8 mouse cellular contexts compared by ENCODE assay signal in the genomic region with DNA sequence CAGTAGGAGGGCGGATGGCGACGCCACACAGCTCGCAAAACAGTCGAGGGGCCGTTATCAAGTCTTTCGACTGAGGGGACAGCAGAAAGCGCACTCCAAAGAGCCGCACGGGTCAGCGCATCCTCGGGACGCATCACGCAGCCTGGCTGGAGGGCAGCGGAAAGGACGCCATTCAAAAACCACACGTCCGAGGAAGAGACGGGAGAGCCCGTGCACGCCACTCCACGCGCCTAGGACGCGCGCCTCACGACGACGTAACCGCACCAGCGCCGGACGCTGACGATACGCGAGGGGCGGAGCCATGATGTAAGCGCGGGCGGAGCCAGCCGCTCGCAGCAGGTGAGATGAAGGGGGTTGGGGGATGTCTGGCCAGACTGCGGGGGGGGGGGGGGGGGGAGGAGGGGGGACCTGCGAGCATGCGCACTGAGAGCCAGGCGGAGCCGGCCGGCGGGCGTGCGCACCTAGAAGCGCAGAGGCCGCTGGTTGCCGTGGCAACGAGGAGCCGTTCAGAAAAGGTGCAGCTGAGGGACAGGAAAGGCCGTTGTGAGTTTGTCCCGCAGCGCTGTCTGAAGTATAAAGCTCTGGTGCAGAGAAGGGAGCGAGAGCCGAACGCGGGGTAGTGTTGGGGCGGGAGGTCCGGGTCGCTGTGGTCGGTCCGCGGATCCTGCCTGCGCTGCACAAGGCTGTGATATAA. TPM values are rescaled to one million over a fixed set of nuclear protein-coding genes. Genes with fewer than 3 reads are reported as not detected.
DNase-seq lines count a peak whose midpoint lies in the region; ATAC-seq and TF ChIP-seq lines count a peak whose summit lies in the region.

A gene (plus strand): TSS at position 423 of the 694 bp plus-strand sequence.

- H3K4me2 ChIP-seq in embryonic facial prominence, embryonic 14.5 days (ENCODE audit: low read depth, low read length) = peak within 1 kb of the TSS; percentile 71
- peak within 1 kb of the TSS; percentile 74 for H3K4me2 ChIP-seq in heart, embryonic 11.5 days
- peak within 1 kb of the TSS; percentile 73 for H3K4me2 ChIP-seq in kidney, embryonic 14.5 days (replicated peaks; ENCODE audit: low read depth, low read length)
- H3K4me2 ChIP-seq in limb, embryonic 14.5 days (replicated peaks; ENCODE audit: low read depth, low read length, severe bottlenecking) = peak within 1 kb of the TSS; percentile 75
- peak within 1 kb of the TSS; percentile 69 for H3K4me2 ChIP-seq in midbrain, embryonic 16.5 days (ENCODE audit: low read length)

- ATAC-seq in erythroblast, adult 5-6 weeks (replicated peaks; ENCODE audit: low FRiP score, poor library complexity, severe bottlenecking) = no peak
- peak; percentile 96 for ATAC-seq in embryonic facial prominence, embryonic 14.5 days (ENCODE audit: low read depth)
- peak; percentile 98 for ATAC-seq in heart, embryonic 11.5 days (replicated peaks; ENCODE audit: insufficient number of reproducible peaks, low FRiP score, low TSS enrichment)
- peak; percentile 99 for ATAC-seq in kidney, embryonic 14.5 days (ENCODE audit: low FRiP score, low TSS enrichment)
- peak; percentile 98 for ATAC-seq in limb, embryonic 14.5 days (ENCODE audit: low FRiP score, low read depth)
- ATAC-seq in midbrain, embryonic 16.5 days = peak; percentile 98

- WGBS in embryonic facial prominence, embryonic 14.5 days = under 1% methylated on average over 46 of the region's 70 CpGs
- under 1% methylated on average over 68 of the region's 70 CpGs for WGBS in heart, embryonic 11.5 days (ENCODE audit: insufficient replicate concordance)
- under 1% methylated on average over 66 of the region's 70 CpGs for WGBS in kidney, embryonic 14.5 days
- WGBS in limb, embryonic 14.5 days = under 1% methylated on average over 51 of the region's 70 CpGs
- under 1% methylated on average over 58 of the region's 70 CpGs for WGBS in midbrain, embryonic 16.5 days

- peak within 1 kb of the TSS; percentile 67 for H3K27ac ChIP-seq in embryonic facial prominence, embryonic 14.5 days (replicated peaks; ENCODE audit: low read depth, low read length)
- H3K27ac ChIP-seq in heart, embryonic 11.5 days (ENCODE audit: low read depth, low read length) = peak within 1 kb of the TSS; percentile 4; the same call in 1 of the 2 replicates
- H3K27ac ChIP-seq in kidney, embryonic 14.5 days (ENCODE audit: low read depth, low read length) = no peak within 1 kb of the TSS
- H3K27ac ChIP-seq in limb, embryonic 14.5 days (replicated peaks; ENCODE audit: low read depth, low read length) = peak within 1 kb of the TSS; percentile 80
- H3K27ac ChIP-seq in midbrain, embryonic 16.5 days (ENCODE audit: low read length) = peak within 1 kb of the TSS; percentile 94

- DNase-seq in embryonic facial prominence, embryonic 14.5 days (ENCODE audit: low spot score) = peak; percentile 95
- peak; percentile 89 for DNase-seq in limb, embryonic 14.5 days (ENCODE audit: low spot score)
- peak; percentile 27 to 40 for DNase-seq in spleen, postnatal 14 days (ENCODE audit: low spot score in 2 of 2)

- H3K9ac ChIP-seq in embryonic facial prominence, embryonic 14.5 days (ENCODE audit: low read depth, low read length) = peak within 1 kb of the TSS; percentile 75
- peak within 1 kb of the TSS; percentile 75 for H3K9ac ChIP-seq in heart, embryonic 11.5 days (ENCODE audit: low read depth, low read length)
- H3K9ac ChIP-seq in kidney, embryonic 14.5 days (ENCODE audit: low read depth, low read length) = peak within 1 kb of the TSS; percentile 66
- H3K9ac ChIP-seq in limb, embryonic 14.5 days (ENCODE audit: low read depth, low read length, severe bottlenecking) = peak within 1 kb of the TSS; percentile 84
- peak within 1 kb of the TSS; percentile 94 for H3K9ac ChIP-seq in midbrain, embryonic 16.5 days (ENCODE audit: low read depth, low read length)

- peaks cover 28% of the 10 kb centered on the region for H3K27me3 ChIP-seq in erythroblast, embryonic 14.5 days (ENCODE audit: control insufficient read depth)
- H3K27me3 ChIP-seq in embryonic facial prominence, embryonic 14.5 days (replicated peaks; ENCODE audit: control insufficient read depth, insufficient read depth, low read length) = no peaks in the 10 kb centered on the region
- H3K27me3 ChIP-seq in heart, embryonic 11.5 days (ENCODE audit: control insufficient read depth, insufficient read depth, low read length) = no peaks in the 10 kb centered on the region
- H3K27me3 ChIP-seq in kidney, embryonic 14.5 days (ENCODE audit: control insufficient read depth, insufficient read depth, low read length) = no peaks in the 10 kb centered on the region
- H3K27me3 ChIP-seq in limb, embryonic 14.5 days (ENCODE audit: control insufficient read depth, insufficient read depth, low read length) = no peaks in the 10 kb centered on the region
- no peaks in the 10 kb centered on the region for H3K27me3 ChIP-seq in midbrain, embryonic 16.5 days (ENCODE audit: control insufficient read depth, insufficient read depth, low read depth, low read length)

- peaks cover 12% of the 10 kb centered on the region for H3K4me1 ChIP-seq in erythroblast, embryonic 14.5 days (ENCODE audit: control insufficient read depth)
- H3K4me1 ChIP-seq in embryonic facial prominence, embryonic 14.5 days (ENCODE audit: control insufficient read depth, insufficient read depth, low read length) = peaks cover 3% of the 10 kb centered on the region; the same call in 1 of the 2 replicates
- no peaks in the 10 kb centered on the region for H3K4me1 ChIP-seq in heart, embryonic 11.5 days (ENCODE audit: control insufficient read depth, insufficient read depth, low read length)
- peaks cover 3% of the 10 kb centered on the region; the same call in 1 of the 2 replicates for H3K4me1 ChIP-seq in kidney, embryonic 14.5 days (ENCODE audit: control insufficient read depth, insufficient read depth, low read length)
- H3K4me1 ChIP-seq in limb, embryonic 14.5 days (ENCODE audit: control insufficient read depth, insufficient read depth, low read length) = peaks cover 6% of the 10 kb centered on the region; the same call in 1 of the 2 replicates
- peaks cover 6% of the 10 kb centered on the region for H3K4me1 ChIP-seq in midbrain, embryonic 16.5 days (ENCODE audit: control insufficient read depth, insufficient read depth, low read length)

- H3K9me3 ChIP-seq in erythroblast, embryonic 14.5 days (ENCODE audit: control insufficient read depth, low read length) = no peaks in the 10 kb centered on the region
- H3K9me3 ChIP-seq in embryonic facial prominence, embryonic 14.5 days (ENCODE audit: control insufficient read depth, low read length) = no peaks in the 10 kb centered on the region
- no peaks in the 10 kb centered on the region for H3K9me3 ChIP-seq in heart, embryonic 11.5 days (replicated peaks; ENCODE audit: control insufficient read depth, low read length)
- H3K9me3 ChIP-seq in kidney, embryonic 14.5 days (ENCODE audit: control insufficient read depth, low read length) = no peaks in the 10 kb centered on the region
- H3K9me3 ChIP-seq in limb, embryonic 14.5 days (ENCODE audit: control insufficient read depth, low read length) = no peaks in the 10 kb centered on the region
- H3K9me3 ChIP-seq in midbrain, embryonic 16.5 days (replicated peaks; ENCODE audit: control insufficient read depth, low read length, poor library complexity, severe bottlenecking) = no peaks in the 10 kb centered on the region

- peak; percentile 97 for TF ChIP-seq POLR2A in limb, embryonic 14.5 days (IDR thresholded peaks at IDR 0.05; ENCODE audit: borderline replicate concordance, extremely low read depth, insufficient read depth, insufficient read length)

- H3K4me3 ChIP-seq in erythroblast, embryonic 14.5 days (replicated peaks) = peak within 1 kb of the TSS; percentile 64
- peak within 1 kb of the TSS; percentile 67 for H3K4me3 ChIP-seq in embryonic facial prominence, embryonic 14.5 days (ENCODE audit: low read depth, low read length)
- H3K4me3 ChIP-seq in heart, embryonic 11.5 days (ENCODE audit: low read depth, low read length) = peak within 1 kb of the TSS; percentile 58
- H3K4me3 ChIP-seq in kidney, embryonic 14.5 days (ENCODE audit: low read length) = peak within 1 kb of the TSS; percentile 60
- H3K4me3 ChIP-seq in limb, embryonic 14.5 days (replicated peaks; ENCODE audit: low read length) = peak within 1 kb of the TSS; percentile 55
- peak within 1 kb of the TSS; percentile 44 for H3K4me3 ChIP-seq in midbrain, embryonic 16.5 days (ENCODE audit: low read depth, low read length)

- no peaks in the 10 kb centered on the region for H3K36me3 ChIP-seq in erythroblast, embryonic 14.5 days (ENCODE audit: control insufficient read depth)
- no peaks in the 10 kb centered on the region for H3K36me3 ChIP-seq in embryonic facial prominence, embryonic 14.5 days (ENCODE audit: control insufficient read depth, insufficient read depth, low read length)
- H3K36me3 ChIP-seq in heart, embryonic 11.5 days (ENCODE audit: control insufficient read depth, insufficient read depth, low read length) = no peaks in the 10 kb centered on the region
- H3K36me3 ChIP-seq in kidney, embryonic 14.5 days (ENCODE audit: control insufficient read depth, insufficient read depth, low read length) = no peaks in the 10 kb centered on the region
- no peaks in the 10 kb centered on the region for H3K36me3 ChIP-seq in limb, embryonic 14.5 days (ENCODE audit: control insufficient read depth, insufficient read depth, low read length)
- no peaks in the 10 kb centered on the region for H3K36me3 ChIP-seq in midbrain, embryonic 16.5 days (ENCODE audit: control insufficient read depth, insufficient read depth, low read length)

RNA-seq across cellular contexts. Expression of the gene that starts here (rescaled TPM):
- 0.02 TPM in 1 of 2 replicates, not detected in the other for polyA plus RNA-seq in erythroblast, embryonic 14.5 days (2012)
- not detected in 2 replicates for total RNA-seq in erythroblast, adult 5-6 weeks (2015; ENCODE audit: low replicate concordance)
- total RNA-seq in erythroblast, adult 5-6 weeks (2017; ENCODE audit: low replicate concordance) = not detected in 2 replicates
- polyA plus RNA-seq in embryonic facial prominence, embryonic 14.5 days (2014; fragmentation: Nextera tagmentation; extraction: Ambion mirVana) = 3.5 and 6.1 TPM in 2 replicates
- 2.9 and 3.6 TPM in 2 replicates for polyA plus RNA-seq in heart, embryonic 11.5 days (2014; fragmentation: Nextera tagmentation; extraction: Ambion mirVana)
- polyA plus RNA-seq in kidney, embryonic 14.5 days (2014; fragmentation: Nextera tagmentation; extraction: Ambion mirVana) = 3.0 and 3.5 TPM in 2 replicates
- polyA plus RNA-seq in limb, embryonic 14.5 days (2012; rRNA removed) = 3.8 and 4.5 TPM in 2 replicates
- polyA plus RNA-seq in limb, embryonic 14.5 days (2014; fragmentation: Nextera tagmentation; extraction: Ambion mirVana) = 2.4 and 3.4 TPM in 2 replicates
- 19.3 and 21.9 TPM in 2 replicates for polyA plus RNA-seq in midbrain, embryonic 16.5 days (2015; fragmentation: Nextera tagmentation; extraction: Ambion mirVana)

Comparison
In these comparisons a context has a peak if more than half of its experiments do, and no peak if none do; other contexts are left out.
1. DNase-seq: peak in every context shown above with its lines; median percentile 95 in embryonic facial prominence, embryonic 14.5 days; 89 in limb, embryonic 14.5 days; 34 in spleen, postnatal 14 days.